8 mouse cellular contexts compared by ENCODE assay signal in genomic region chr15:14051872-14052271, GRCm38 (mm10).
DNase-seq lines count a peak whose midpoint lies in the region; ATAC-seq lines count a peak whose summit lies in the region.

No protein-coding gene starts in this region.

- H3K36me3 ChIP-seq in midbrain, embryonic 11.5 days (ENCODE audit: control insufficient read depth, insufficient read depth, low read length) = no peaks in the 10 kb centered on the region
- H3K36me3 ChIP-seq in midbrain, embryonic 16.5 days (ENCODE audit: control insufficient read depth, insufficient read depth, low read length) = no peaks in the 10 kb centered on the region
- no peaks in the 10 kb centered on the region for H3K36me3 ChIP-seq in forebrain, embryonic 14.5 days (ENCODE audit: control insufficient read depth, insufficient read depth, low read length)

- no peaks in the 10 kb centered on the region for H3K27me3 ChIP-seq in midbrain, embryonic 11.5 days (ENCODE audit: control insufficient read depth, insufficient read depth, low read length)
- H3K27me3 ChIP-seq in midbrain, embryonic 16.5 days (ENCODE audit: control insufficient read depth, insufficient read depth, low read depth, low read length) = no peaks in the 10 kb centered on the region
- H3K27me3 ChIP-seq in forebrain, embryonic 14.5 days (replicated peaks; ENCODE audit: control insufficient read depth, insufficient read depth, low read length) = no peaks in the 10 kb centered on the region

- ATAC-seq in midbrain, embryonic 11.5 days (ENCODE audit: low FRiP score) = peak; percentile 48; the same call in 1 of the 2 replicates
- ATAC-seq in midbrain, embryonic 16.5 days = no peak
- no peak for ATAC-seq in forebrain, embryonic 14.5 days
- no peak for ATAC-seq in megakaryocyte, adult 5-6 weeks (ENCODE audit: poor library complexity, severe bottlenecking)

- H3K4me1 ChIP-seq in midbrain, embryonic 11.5 days (ENCODE audit: control insufficient read depth, insufficient read depth, low read length) = no peaks in the 10 kb centered on the region
- H3K4me1 ChIP-seq in midbrain, embryonic 16.5 days (ENCODE audit: control insufficient read depth, insufficient read depth, low read length) = no peaks in the 10 kb centered on the region
- no peaks in the 10 kb centered on the region for H3K4me1 ChIP-seq in forebrain, embryonic 14.5 days (ENCODE audit: control insufficient read depth, insufficient read depth, low read length)

- no peaks in the 10 kb centered on the region for H3K9me3 ChIP-seq in midbrain, embryonic 11.5 days (ENCODE audit: control insufficient read depth, low read length)
- no peaks in the 10 kb centered on the region for H3K9me3 ChIP-seq in midbrain, embryonic 16.5 days (replicated peaks; ENCODE audit: control insufficient read depth, low read length, poor library complexity, severe bottlenecking)
- no peaks in the 10 kb centered on the region for H3K9me3 ChIP-seq in forebrain, embryonic 14.5 days (replicated peaks; ENCODE audit: control insufficient read depth, low read length)

- H3K4me3 ChIP-seq in midbrain, embryonic 11.5 days (ENCODE audit: low read depth, low read length) = no peak overlapping the region
- no peak overlapping the region for H3K4me3 ChIP-seq in midbrain, embryonic 16.5 days (ENCODE audit: low read depth, low read length)
- no peak overlapping the region for H3K4me3 ChIP-seq in forebrain, embryonic 14.5 days (ENCODE audit: low read depth, low read length)

- H3K4me2 ChIP-seq in midbrain, embryonic 11.5 days = no peak overlapping the region
- H3K4me2 ChIP-seq in midbrain, embryonic 16.5 days (ENCODE audit: low read length) = no peak overlapping the region
- H3K4me2 ChIP-seq in forebrain, embryonic 14.5 days (ENCODE audit: low read length) = no peak overlapping the region

- DNase-seq in gastrocnemius, postnatal 10 days = peak; percentile 9
- DNase-seq in gastrocnemius, adult 8-10 months (ENCODE audit: low spot score in 2 of 2) = no peak
- peak; percentile 86 for DNase-seq in midbrain, embryonic 11.5 days (ENCODE audit: low spot score, missing footprints)
- peak; percentile 53 for DNase-seq in forebrain, embryonic 14.5 days (ENCODE audit: low spot score)
- DNase-seq in retina, adult 2 months (ENCODE audit: low read depth, low spot score) = peak; percentile 2
- no peak for DNase-seq in lung, postnatal 4 days

- WGBS in midbrain, embryonic 11.5 days = 65% methylated on average over 3 of the region's 3 CpGs
- 67% methylated on average over 3 of the region's 3 CpGs for WGBS in midbrain, embryonic 16.5 days
- 65% methylated on average over 3 of the region's 3 CpGs for WGBS in forebrain, embryonic 14.5 days

- no peak overlapping the region for H3K9ac ChIP-seq in midbrain, embryonic 11.5 days (ENCODE audit: low read length)
- H3K9ac ChIP-seq in midbrain, embryonic 16.5 days (ENCODE audit: low read depth, low read length) = no peak overlapping the region
- H3K9ac ChIP-seq in forebrain, embryonic 14.5 days (ENCODE audit: low read length) = no peak overlapping the region

- no peak overlapping the region for H3K27ac ChIP-seq in midbrain, embryonic 11.5 days (ENCODE audit: low read depth, low read length)
- no peak overlapping the region for H3K27ac ChIP-seq in midbrain, embryonic 16.5 days (ENCODE audit: low read length)
- no peak overlapping the region for H3K27ac ChIP-seq in forebrain, embryonic 14.5 days (ENCODE audit: low read depth, low read length)

Comparison
In these comparisons a context has a peak if more than half of its experiments do, and no peak if none do; other contexts are left out.
1. DNase-seq: peak in gastrocnemius, postnatal 10 days (single experiment), midbrain, embryonic 11.5 days (single experiment), forebrain, embryonic 14.5 days (single experiment) and retina, adult 2 months (single experiment); none in gastrocnemius, adult 8-10 months (0 of 2) and lung, postnatal 4 days (0 of 2).